Mouse (Mus musculus) forelimb bud, embryonic 11.5 days (tissue): Measurements from ENCODE around the gene Rbm12.

Source experiments
- DNase-seq: peaks from one replicate; pipeline ENCODE4 v3.0.0-alpha.2; 2012; ENCODE audit warnings: low read depth, low spot score

The Rbm12 gene

GRCm38 (mm10) chr2:156079674-156080073, 32.1 kb downstream of the Rbm12 start:
- no peak for DNase-seq

GRCm38 (mm10) chr2:156079183-156079560, 32.6 kb downstream of the Rbm12 start:
- no peak for DNase-seq

- no peak for DNase-seq
These were observed 33.2 kb downstream of the Rbm12 start for GRCm38 (mm10) chr2:156078421-156079182.

GRCm38 (mm10) chr2:156077461-156077860, 34.3 kb downstream of the Rbm12 start:
- no peak for DNase-seq

GRCm38 (mm10) chr2:156073725-156074124, 38.1 kb downstream of the Rbm12 start:
- no peak for DNase-seq

GRCm38 (mm10) chr2:156071236-156071635, 40.5 kb downstream of the Rbm12 start:
- DNase-seq, result no peak

GRCm38 (mm10) chr2:156067916-156068315, 43.9 kb downstream of the Rbm12 start:
- no peak for DNase-seq

GRCm38 (mm10) chr2:156066126-156066525, 45.7 kb downstream of the Rbm12 start:
- DNase-seq, result no peak

GRCm38 (mm10) chr2:156065099-156066041, 46.4 kb downstream of the Rbm12 start, which contains the start of gene Spag4:
Gene Spag4, plus strand, starts transcription at chr2:156065175.
- peak; percentile 85 for DNase-seq

- no peak for DNase-seq
These were observed 59.0 kb downstream of the Rbm12 start, which contains the start of gene Fer1l4 for GRCm38 (mm10) chr2:156052816-156053215. Gene Fer1l4, minus strand, starts transcription at chr2:156052947.

GRCm38 (mm10) chr2:156047929-156048328, 63.8 kb downstream of the Rbm12 start:
- no peak for DNase-seq

GRCm38 (mm10) chr2:156042903-156043302, 68.9 kb downstream of the Rbm12 start:
- DNase-seq, result no peak
